Mouse (Mus musculus): ENCODE measurements at regions not wholly inside any gene's neighbourhood (a gene's known extent, or its start where the extent isn't known, plus 50 kb on each side); places are given as distances from the start of the nearest gene placed in this dataset.

- Histone ChIP-seq H3K36me3 (ENCODE audit: insufficient read depth) (no peaks in the 10 kb centered on the region), H3K4me1 (ENCODE audit: insufficient read depth) (no peaks in the 10 kb centered on the region), H3K4me3 (ENCODE audit: low read depth, low read length) (no peak overlapping the region), H3K9me3 (ENCODE audit: low read length) (no peaks in the 10 kb centered on the region), H3K4me2 (ENCODE audit: low read depth) (no peak overlapping the region), H3K27ac (ENCODE audit: low read depth, low read length) (no peak overlapping the region), H3K27me3 (ENCODE audit: insufficient read depth, low read length) (no peaks in the 10 kb centered on the region), H3K9ac (no peak overlapping the region)
- ATAC-seq, result peak; percentile 93
- TF ChIP-seq CTCF (IDR thresholded peaks at IDR 0.05; ENCODE audit: low read depth), result no peak
- DNase-seq, result peak; percentile 61
- 44% methylated on average over 4 of the region's 4 CpGs for WGBS
Measured at GRCm38 (mm10) chr13:92960031-92960430, 115.5 kb downstream of the Mtx3 start.

GRCm38 (mm10) chr13:92962625-92963024 lies 118.1 kb downstream of the Mtx3 start:
- Histone ChIP-seq H3K4me2 (ENCODE audit: low read depth) (no peak overlapping the region), H3K4me1 (ENCODE audit: insufficient read depth) (no peaks in the 10 kb centered on the region), H3K9me3 (ENCODE audit: low read length) (no peaks in the 10 kb centered on the region), H3K27me3 (ENCODE audit: insufficient read depth, low read length) (no peaks in the 10 kb centered on the region), H3K4me3 (ENCODE audit: low read depth, low read length) (no peak overlapping the region), H3K27ac (ENCODE audit: low read depth, low read length) (no peak overlapping the region), H3K36me3 (ENCODE audit: insufficient read depth) (no peaks in the 10 kb centered on the region), H3K9ac (no peak overlapping the region)
- DNase-seq (no peak), ATAC-seq (no peak)
- WGBS, result 88% methylated on average over 5 of the region's 5 CpGs
- no peak for TF ChIP-seq CTCF (IDR thresholded peaks at IDR 0.05; ENCODE audit: low read depth)

GRCm38 (mm10) chr13:92963351-92963895 lies 118.9 kb downstream of the Mtx3 start:
- 90% methylated on average over 2 of the region's 2 CpGs for whole genome bisulfite sequencing
- Histone ChIP-seq H3K4me1 (ENCODE audit: insufficient read depth) (no peaks in the 10 kb centered on the region), H3K27me3 (ENCODE audit: insufficient read depth, low read length) (no peaks in the 10 kb centered on the region), H3K4me2 (ENCODE audit: low read depth) (no peak overlapping the region), H3K9me3 (ENCODE audit: low read length) (no peaks in the 10 kb centered on the region), H3K36me3 (ENCODE audit: insufficient read depth) (no peaks in the 10 kb centered on the region), H3K4me3 (ENCODE audit: low read depth, low read length) (no peak overlapping the region), H3K9ac (no peak overlapping the region), H3K27ac (ENCODE audit: low read depth, low read length) (no peak overlapping the region)
- no peak for ATAC-seq
- DNase-seq, result no peak
- no peak for TF ChIP-seq CTCF (IDR thresholded peaks at IDR 0.05; ENCODE audit: low read depth)

- Histone ChIP-seq H3K9me3 (ENCODE audit: low read length) (no peaks in the 10 kb centered on the region), H3K9ac (no peak overlapping the region), H3K4me3 (ENCODE audit: low read depth, low read length) (no peak overlapping the region), H3K27me3 (ENCODE audit: insufficient read depth, low read length) (no peaks in the 10 kb centered on the region), H3K36me3 (ENCODE audit: insufficient read depth) (no peaks in the 10 kb centered on the region), H3K4me2 (ENCODE audit: low read depth) (no peak overlapping the region), H3K27ac (ENCODE audit: low read depth, low read length) (no peak overlapping the region), H3K4me1 (ENCODE audit: insufficient read depth) (no peaks in the 10 kb centered on the region)
- no peak for DNase-seq
- no peak for TF ChIP-seq CTCF (IDR thresholded peaks at IDR 0.05; ENCODE audit: low read depth)
- ATAC-seq, result no peak
- WGBS, result 82% methylated on average over 5 of the region's 5 CpGs
Measured at GRCm38 (mm10) chr13:92964213-92964743, 119.7 kb downstream of the Mtx3 start.

GRCm38 (mm10) chr13:92967025-92967610 lies 122.6 kb downstream of the Mtx3 start:
- Histone ChIP-seq H3K36me3 (ENCODE audit: insufficient read depth) (no peaks in the 10 kb centered on the region), H3K4me1 (ENCODE audit: insufficient read depth) (no peaks in the 10 kb centered on the region), H3K4me3 (ENCODE audit: low read depth, low read length) (no peak overlapping the region), H3K27me3 (ENCODE audit: insufficient read depth, low read length) (no peaks in the 10 kb centered on the region), H3K4me2 (ENCODE audit: low read depth) (no peak overlapping the region), H3K9me3 (ENCODE audit: low read length) (no peaks in the 10 kb centered on the region), H3K9ac (no peak overlapping the region), H3K27ac (ENCODE audit: low read depth, low read length) (no peak overlapping the region)
- ATAC-seq, result no peak
- 46% methylated on average over 1 of the region's 1 CpGs for WGBS
- TF ChIP-seq CTCF (IDR thresholded peaks at IDR 0.05; ENCODE audit: low read depth), result no peak
- no peak for DNase-seq

GRCm38 (mm10) chr13:92969579-92969978 lies 125.0 kb downstream of the Mtx3 start:
- Histone ChIP-seq H3K4me1 (ENCODE audit: insufficient read depth) (no peaks in the 10 kb centered on the region), H3K4me2 (ENCODE audit: low read depth) (no peak overlapping the region), H3K9me3 (ENCODE audit: low read length) (no peaks in the 10 kb centered on the region), H3K27me3 (ENCODE audit: insufficient read depth, low read length) (no peaks in the 10 kb centered on the region), H3K9ac (no peak overlapping the region), H3K27ac (ENCODE audit: low read depth, low read length) (no peak overlapping the region), H3K36me3 (ENCODE audit: insufficient read depth) (no peaks in the 10 kb centered on the region), H3K4me3 (ENCODE audit: low read depth, low read length) (no peak overlapping the region)
- TF ChIP-seq CTCF (IDR thresholded peaks at IDR 0.05; ENCODE audit: low read depth), result no peak
- DNase-seq (no peak), ATAC-seq (no peak)
- 97% methylated on average over 1 of the region's 1 CpGs for WGBS

- H3K4me3 ChIP-seq (ENCODE audit: low read depth, low read length), result no peak overlapping the region
- no peaks in the 10 kb centered on the region for H3K9me3 ChIP-seq (ENCODE audit: low read length)
- no peak overlapping the region for H3K4me2 ChIP-seq (ENCODE audit: low read depth)
- H3K9ac ChIP-seq, result no peak overlapping the region
- H3K27ac ChIP-seq (ENCODE audit: low read depth, low read length), result no peak overlapping the region
- 53% methylated on average over 5 of the region's 5 CpGs for WGBS
- no peaks in the 10 kb centered on the region for H3K36me3 ChIP-seq (ENCODE audit: insufficient read depth)
- DNase-seq (no peak), ATAC-seq (no peak)
- H3K4me1 ChIP-seq (ENCODE audit: insufficient read depth), result no peaks in the 10 kb centered on the region
- H3K27me3 ChIP-seq (ENCODE audit: insufficient read depth, low read length), result no peaks in the 10 kb centered on the region
- no peak for TF ChIP-seq CTCF (IDR thresholded peaks at IDR 0.05; ENCODE audit: low read depth)
Measured at GRCm38 (mm10) chr13:92972891-92973290, 128.3 kb downstream of the Mtx3 start.

Data from forebrain, postnatal 0 days (tissue).